Mouse (Mus musculus) CH12.LX (cell line): ENCODE measurements around the gene Smarcal1. TPM values are rescaled to one million over a fixed set of nuclear protein-coding genes. Genes with fewer than 3 reads are reported as not detected.

Source experiments
- DNase-seq: peaks from one replicate; pipeline ENCODE4 v3.0.0-alpha.2; 2013; ENCODE audit errors: extremely low read depth
- H3K27ac ChIP-seq: 2 replicates; pipeline ENCODE4 v1.5.1; 2012; ENCODE audit warnings: low read depth, mild to moderate bottlenecking, control low read depth, moderate library complexity; ENCODE audit not compliant: insufficient read depth
- H3K27me3 ChIP-seq: replicated peaks from 2 replicates; pipeline ENCODE3; 2012; ENCODE audit warnings: inconsistent platforms
- H3K36me3 ChIP-seq, 2 experiments: replicated peaks in 1 of 2; 2 replicates each; pipeline versions ENCODE3 to v1.6.1; 2012; ENCODE audit warnings: inconsistent platforms in 1 of 2, low read length in 1 of 2, mild to moderate bottlenecking in 1 of 2, mixed read lengths in 1 of 2, moderate library complexity in 1 of 2; ENCODE audit not compliant: control insufficient read depth in 1 of 2, insufficient read depth in 1 of 2
- H3K4me1 ChIP-seq, 2 experiments: 2 replicates each; pipeline ENCODE4 v1.6.1; 2012; ENCODE audit warnings: inconsistent platforms in 1 of 2, moderate library complexity in 1 of 2; ENCODE audit not compliant: insufficient read depth in 2 of 2, control insufficient read depth in 1 of 2
- H3K4me2 ChIP-seq: 2 replicates; pipeline ENCODE4 v1.6.1; 2012; ENCODE audit warnings: low read depth, mild to moderate bottlenecking, control low read depth; ENCODE audit not compliant: poor library complexity, insufficient read depth, severe bottlenecking
- H3K4me3 ChIP-seq, 3 experiments: fragments of 150-350 bp in 1 of 3; sonication (generic) in 1 of 3; replicated peaks in 1 of 3; 2 replicates each; pipeline versions ENCODE3 to v1.5.1; 2011 to 2012; ENCODE audit warnings: low read depth in 2 of 3, low read length in 2 of 3, mild to moderate bottlenecking in 2 of 3, moderate library complexity in 2 of 3, control low read depth in 1 of 3, improper control_type of control experiment in 1 of 3, inconsistent platforms in 1 of 3, mixed read lengths in 1 of 3; ENCODE audit not compliant: poor library complexity in 1 of 3
- H3K79me2 ChIP-seq: replicated peaks from 2 replicates; pipeline ENCODE4 v1.6.1; 2012; ENCODE audit warnings: mild to moderate bottlenecking, moderate library complexity; ENCODE audit not compliant: control insufficient read depth, poor library complexity, insufficient read depth, severe bottlenecking; ENCODE audit errors: extremely low read depth
- H3K9ac ChIP-seq: 2 replicates; pipeline ENCODE4 v1.6.1; 2012; ENCODE audit warnings: low read depth, mild to moderate bottlenecking, control low read depth, moderate library complexity; ENCODE audit not compliant: insufficient read depth
- H3K9me3 ChIP-seq: replicated peaks from 2 replicates; pipeline ENCODE3; 2012; ENCODE audit warnings: low read length, inconsistent platforms, mixed read lengths
- BHLHE40 ChIP-seq: IDR thresholded peaks from 2 replicates; pipeline ENCODE4 v1.6.1; 2011; ENCODE audit warnings: mild to moderate bottlenecking, low read depth, low read length, improper control_type of control experiment
- CHD1 ChIP-seq: IDR thresholded peaks from 2 replicates; pipeline ENCODE4 v1.6.1; 2012; ENCODE audit warnings: low read depth, low read length, improper control_type of control experiment, inconsistent platforms
- E2F4 ChIP-seq: IDR thresholded peaks from 2 replicates; pipeline ENCODE4 v1.6.1; 2011; ENCODE audit warnings: low read depth, low read length, improper control_type of control experiment; ENCODE audit not compliant: insufficient replicate concordance
- GABPA ChIP-seq: IDR thresholded peaks from 2 replicates; pipeline ENCODE4 v1.6.1; 2012; ENCODE audit warnings: low read depth, low read length, improper control_type of control experiment, inconsistent platforms; ENCODE audit not compliant: insufficient replicate concordance
- IRF4 ChIP-seq: IDR thresholded peaks from 2 replicates; pipeline ENCODE4 v1.6.1; 2014; ENCODE audit warnings: low read depth, mild to moderate bottlenecking, inconsistent platforms, low read length, improper control_type of control experiment
- JUN ChIP-seq: IDR thresholded peaks from 2 replicates; pipeline ENCODE4 v1.6.1; 2011; ENCODE audit warnings: low read depth, mild to moderate bottlenecking, low read length, improper control_type of control experiment, moderate library complexity; ENCODE audit not compliant: insufficient read depth
- JUND ChIP-seq: conservative IDR thresholded peaks from 2 replicates; pipeline ENCODE4 v1.6.1; 2011; ENCODE audit warnings: low read depth, low read length, improper control_type of control experiment
- MEF2A ChIP-seq: IDR thresholded peaks from 2 replicates; pipeline ENCODE4 v1.6.1; 2014; ENCODE audit warnings: low read depth, mild to moderate bottlenecking, inconsistent platforms, low read length, improper control_type of control experiment, borderline replicate concordance
- NELFE ChIP-seq: IDR thresholded peaks from 2 replicates; pipeline ENCODE4 v1.6.1; 2011; ENCODE audit warnings: low read depth, low read length, improper control_type of control experiment
- PAX5 ChIP-seq: IDR thresholded peaks from 2 replicates; pipeline ENCODE4 v1.6.1; 2012; ENCODE audit warnings: low read length, inconsistent platforms, mixed read lengths
- POLR2A ChIP-seq: IDR thresholded peaks from 2 replicates; pipeline ENCODE4 v1.6.1; 2011; ENCODE audit warnings: low read depth, mild to moderate bottlenecking, improper control_type of control experiment, low read length
- POLR2AphosphoS2 ChIP-seq: IDR thresholded peaks from 2 replicates; pipeline ENCODE4 v1.6.1; 2011; ENCODE audit warnings: low read depth, low read length, improper control_type of control experiment
- RAD21 ChIP-seq: IDR thresholded peaks from 2 replicates; pipeline ENCODE4 v1.6.1; 2011; ENCODE audit warnings: low read depth, mild to moderate bottlenecking, low read length, improper control_type of control experiment, moderate library complexity
- SIN3A ChIP-seq: IDR thresholded peaks from 2 replicates; pipeline ENCODE4 v1.6.1; 2012; ENCODE audit warnings: low read length, improper control_type of control experiment, inconsistent platforms
- ZKSCAN1 ChIP-seq: IDR thresholded peaks from 2 replicates; pipeline ENCODE4 v1.6.1; 2012; ENCODE audit warnings: low read depth, inconsistent platforms, low read length, improper control_type of control experiment, borderline replicate concordance
- ZMIZ1 ChIP-seq: IDR thresholded peaks from 2 replicates; pipeline ENCODE4 v1.6.1; 2012; ENCODE audit warnings: low read depth, mild to moderate bottlenecking, inconsistent platforms, low read length, improper control_type of control experiment
- ZNF384 ChIP-seq: IDR thresholded peaks from 2 replicates; pipeline ENCODE4 v1.6.1; 2012; ENCODE audit warnings: low read depth, low read length, improper control_type of control experiment, inconsistent platforms
- dilution Hi-C: fragments of 300-500 bp; cut with MboI; formaldehyde crosslinking; loops from 2 replicates; pipeline ENCODE4 v1.14.3; 2020; ENCODE audit warnings: low sequenced_read_pairs; ENCODE audit not compliant: extremely low pct_unique_long_range_greater_than_20kb, extremely low pct_ligation_motif_present
- in situ Hi-C: fragments of 300-500 bp; cut with MboI; formaldehyde crosslinking; loops from 3 replicates; pipeline ENCODE4 v1.14.3; 2019; ENCODE audit warnings: low sequenced_read_pairs, low pct_ligation_motif_present, low pct_unique_long_range_greater_than_20kb, mixed read lengths
- polyA plus RNA-seq: library from polyadenylated mRNA; unstranded; fragments of >175 nt; gene quantifications from 2 replicates; pipeline ENCODE4 v1.2.1, GENCODE M21; 2012; ENCODE audit warnings: low read depth; ENCODE audit not compliant: insufficient read length
- total RNA-seq, 2 experiments: library from RNA; depleted of rRNA; stranded (reverse); fragments of 300-350 nt in 1 of 2; fragments of >200 nt in 1 of 2; gene quantifications; 2 replicates each; pipeline ENCODE4 v1.2.3; 2012 to 2014

Smarcal1 gene
- total and polyA plus RNA-seq, 3 experiments, result 25.2 to 54.2 (median 34.9) TPM

GRCm38 (mm10) chr1:72673070-72673469 is 90.0 kb downstream of the Smarcal1 start:
- dilution Hi-C loops, result no loop called here
- no peak for DNase-seq
- Histone ChIP-seq H3K4me2 (no peak overlapping the region), H3K4me3 (no peak overlapping the region), H3K9ac (no peak overlapping the region), H3K27me3 (no peaks in the 10 kb centered on the region), H3K4me1 (no peaks in the 10 kb centered on the region), H3K79me2 (no peaks in the 10 kb centered on the region), H3K9me3 (no peaks in the 10 kb centered on the region)
- no peak for TF ChIP-seq PAX5
- TF ChIP-seq POLR2AphosphoS2, result no peak
- no peak for TF ChIP-seq ZMIZ1
- TF ChIP-seq RAD21, result no peak
- TF ChIP-seq ZNF384, result no peak
- no peak for TF ChIP-seq CHD1
- no peak for TF ChIP-seq JUND
- TF ChIP-seq ZKSCAN1, result no peak
- no peak for TF ChIP-seq GABPA
- TF ChIP-seq IRF4, result no peak
- no peak for TF ChIP-seq BHLHE40
- no peak for TF ChIP-seq E2F4
- TF ChIP-seq NELFE, result no peak
- TF ChIP-seq POLR2A, result no peak
- TF ChIP-seq JUN, result no peak
- TF ChIP-seq MEF2A, result no peak
- TF ChIP-seq SIN3A, result no peak
- TF ChIP-seq, all 38 proteins: peak for 0
- in situ Hi-C loops, result no loop called here
- no peaks in the 10 kb centered on the region for H3K36me3 ChIP-seq
- no peak overlapping the region for H3K27ac ChIP-seq

Other genes starting within 250 kb of the Smarcal1 start
- 0.04 TPM in 1 of 2 replicates, not detected in the other for gene March4, start 46.3 kb upstream of the Smarcal1 start, total RNA-seq (2012; rRNA removed)
- 0.04 TPM in 1 of 2 replicates, not detected in the other for gene March4, start 46.3 kb upstream of the Smarcal1 start, total RNA-seq (2014; rRNA removed)
- gene March4, start 46.3 kb upstream of the Smarcal1 start, polyA plus RNA-seq, result 0.07 TPM in 1 of 2 replicates, not detected in the other
- not detected in 2 replicates for gene Ankar, start 117.3 kb downstream of the Smarcal1 start, total RNA-seq (2012; rRNA removed)
- not detected in 2 replicates for gene Ankar, start 117.3 kb downstream of the Smarcal1 start, total RNA-seq (2014; rRNA removed)
- gene Ankar, start 117.3 kb downstream of the Smarcal1 start, polyA plus RNA-seq, result not detected in 2 replicates
- gene Rpl37a, start 128.0 kb downstream of the Smarcal1 start, total RNA-seq (2012; rRNA removed), result 2,433 and 2,459 TPM in 2 replicates
- 1,302 and 1,462 TPM in 2 replicates for gene Rpl37a, start 128.0 kb downstream of the Smarcal1 start, total RNA-seq (2014; rRNA removed)
- 1,181 and 1,419 TPM in 2 replicates for gene Rpl37a, start 128.0 kb downstream of the Smarcal1 start, polyA plus RNA-seq
- 386 and 662 TPM in 2 replicates for gene Igfbp2, start 241.3 kb downstream of the Smarcal1 start, total RNA-seq (2012; rRNA removed)
- 264 and 294 TPM in 2 replicates for gene Igfbp2, start 241.3 kb downstream of the Smarcal1 start, total RNA-seq (2014; rRNA removed)
- 350 and 355 TPM in 2 replicates for gene Igfbp2, start 241.3 kb downstream of the Smarcal1 start, polyA plus RNA-seq